Mouse (Mus musculus) heart, postnatal 10 days (tissue): ENCODE measurements around the gene Sox18. TPM values are rescaled to one million over a fixed set of nuclear protein-coding genes. Genes with fewer than 3 reads are reported as not detected.

Source experiments
- DNase-seq, 2 experiments: peaks; one replicate each; pipeline ENCODE4 v3.0.0; 2021
- intact Hi-C: fragments of 180-260 bp; cut with DNase I; formaldehyde crosslinking; loops from one replicate; pipeline ENCODE4 v1.15.1; 2025
- total RNA-seq, 2 experiments: library from RNA; stranded (reverse); gene quantifications; 2 replicates each; pipeline ENCODE4 v1.2.3; 2021

Gene Sox18
- total RNA-seq, result 100 to 1,000 TPM in 1 of 2 experiments, 10 to 100 TPM in 1; 91.5 to 103 TPM

GRCm38 (mm10) chr2:181671326-181671725 is at the start of gene Sox18:
Gene Sox18 (minus strand): TSS chr2:181671640.
- intact Hi-C loops, result loop anchor here (10.0 kb wide), 1 partner anchor 277 kb away; no protein-coding TSS in a partner anchor
- DNase-seq, result peak; percentile 73 to 74

DNA sequence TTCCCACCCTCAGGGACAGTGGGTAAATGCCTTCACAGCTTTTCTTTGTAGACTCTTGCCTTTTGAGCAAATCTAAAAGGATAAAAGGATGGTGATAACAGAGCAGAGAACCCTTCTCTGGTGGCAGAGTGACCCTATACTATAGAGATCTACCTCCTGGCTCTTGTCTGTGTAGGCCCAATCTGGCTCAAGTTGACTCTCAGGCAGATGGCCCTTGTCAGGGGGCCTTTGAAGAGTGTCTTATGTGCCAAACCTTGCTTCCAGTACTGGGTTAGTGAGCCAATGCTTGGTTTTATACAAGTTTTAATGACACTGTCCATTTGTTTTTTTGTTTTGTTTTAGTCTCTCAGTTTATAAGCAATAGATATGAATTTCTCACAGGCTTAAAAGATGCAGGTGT is 49.8 kb upstream of the Sox18 start:
- intact Hi-C loops, result no loop called here

DNA sequence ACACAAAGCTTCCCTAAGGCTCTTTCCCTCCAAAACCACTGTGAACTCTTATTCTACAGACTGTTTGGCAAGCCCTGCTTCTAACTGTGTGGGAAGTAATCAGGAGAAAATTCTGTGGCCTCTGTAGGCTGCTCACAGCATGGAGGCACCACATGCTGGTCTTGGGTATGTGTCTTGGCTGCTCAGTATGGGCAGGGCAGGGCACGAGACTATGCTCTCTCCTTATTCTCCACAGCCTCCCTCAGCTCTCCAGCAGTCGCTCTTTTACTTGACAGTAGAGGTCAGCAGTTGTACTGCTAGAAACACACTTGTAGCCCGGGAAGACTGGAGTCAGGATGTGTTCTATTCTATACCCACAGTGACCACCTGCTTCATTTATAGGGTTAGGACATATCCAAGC is 48.6 kb upstream of the Sox18 start:
- intact Hi-C loops, result no loop called here
- DNase-seq, result no peak

More for the DNA sequence above, 49.8 kb upstream of the Sox18 start:
- DNase-seq, result no peak

GRCm38 (mm10) chr2:181716991-181717390 is 45.6 kb upstream of the Sox18 start:
- no peak for DNase-seq
- intact Hi-C loops, result no loop called here

GRCm38 (mm10) chr2:181715382-181715781 is 43.9 kb upstream of the Sox18 start:
- intact Hi-C loops, result no loop called here
- no peak for DNase-seq

GRCm38 (mm10) chr2:181714903-181715326 is 43.5 kb upstream of the Sox18 start, which contains the start of gene Oprl1:
Gene Oprl1 (plus strand): TSS chr2:181715016.
- DNase-seq, result no peak
- intact Hi-C loops, result no loop called here

DNA sequence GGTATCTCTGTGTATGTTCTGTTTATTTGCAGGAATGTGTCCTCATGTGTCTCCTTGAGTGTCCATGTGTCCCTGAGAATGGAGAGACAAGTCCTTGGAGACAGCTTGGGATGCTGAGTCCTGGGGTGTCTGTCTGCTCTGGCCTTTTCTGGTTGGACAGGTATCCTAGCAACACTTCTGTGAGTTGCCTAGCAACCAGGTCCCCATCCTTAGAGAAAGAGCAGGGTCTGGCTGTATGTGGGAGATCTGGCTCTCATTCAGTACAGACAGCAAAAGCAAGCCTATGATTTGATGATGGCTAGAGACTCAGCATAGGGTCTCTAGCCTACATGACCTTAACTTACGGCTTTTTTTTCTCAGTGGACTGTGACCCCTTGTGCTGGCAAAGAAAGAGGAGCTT is 42.3 kb upstream of the Sox18 start:
- intact Hi-C loops, result no loop called here
- no peak for DNase-seq

GRCm38 (mm10) chr2:181706668-181707067 is 35.2 kb upstream of the Sox18 start:
- peak in 1 of 2 experiments; percentile 23 for DNase-seq
- intact Hi-C loops, result loop anchor here (1.0 to 2.0 kb wide), 2 partner anchors 48 to 84 kb away; no protein-coding TSS in a partner anchor

DNA sequence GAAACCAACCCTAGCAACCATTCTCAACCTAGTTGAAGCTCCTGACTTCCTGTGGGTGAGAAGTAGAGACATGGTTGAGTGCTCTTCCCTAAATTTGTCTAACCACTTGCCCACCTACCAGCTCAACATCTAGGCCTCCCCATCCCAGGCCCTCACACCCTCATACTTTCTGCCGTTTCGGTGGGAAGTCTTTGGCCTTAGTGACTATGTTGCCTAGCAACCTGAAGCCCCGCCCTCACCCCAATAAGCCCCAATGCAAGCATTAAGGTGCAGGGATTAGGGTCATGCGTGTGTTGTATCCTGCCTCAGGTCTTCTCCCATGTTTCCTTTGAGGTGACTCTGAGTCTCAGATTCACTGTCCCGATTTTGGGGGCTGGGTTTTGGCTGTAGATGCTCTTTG is 26.8 kb upstream of the Sox18 start, which contains the start of gene Lkaaear1:
Gene Lkaaear1 (minus strand): TSS at position 202 of the 400 bp plus-strand sequence.
- no peak for DNase-seq
- intact Hi-C loops, result no loop called here

- DNase-seq, result no peak
- intact Hi-C loops, result no loop called here
These were observed 25.5 kb upstream of the Sox18 start for GRCm38 (mm10) chr2:181696801-181697420.

GRCm38 (mm10) chr2:181695776-181696175 is 24.3 kb upstream of the Sox18 start:
- intact Hi-C loops, result no loop called here
- no peak for DNase-seq

- intact Hi-C loops, result no loop called here
These were observed 23.1 kb upstream of the Sox18 start for GRCm38 (mm10) chr2:181694581-181694980.

DNA sequence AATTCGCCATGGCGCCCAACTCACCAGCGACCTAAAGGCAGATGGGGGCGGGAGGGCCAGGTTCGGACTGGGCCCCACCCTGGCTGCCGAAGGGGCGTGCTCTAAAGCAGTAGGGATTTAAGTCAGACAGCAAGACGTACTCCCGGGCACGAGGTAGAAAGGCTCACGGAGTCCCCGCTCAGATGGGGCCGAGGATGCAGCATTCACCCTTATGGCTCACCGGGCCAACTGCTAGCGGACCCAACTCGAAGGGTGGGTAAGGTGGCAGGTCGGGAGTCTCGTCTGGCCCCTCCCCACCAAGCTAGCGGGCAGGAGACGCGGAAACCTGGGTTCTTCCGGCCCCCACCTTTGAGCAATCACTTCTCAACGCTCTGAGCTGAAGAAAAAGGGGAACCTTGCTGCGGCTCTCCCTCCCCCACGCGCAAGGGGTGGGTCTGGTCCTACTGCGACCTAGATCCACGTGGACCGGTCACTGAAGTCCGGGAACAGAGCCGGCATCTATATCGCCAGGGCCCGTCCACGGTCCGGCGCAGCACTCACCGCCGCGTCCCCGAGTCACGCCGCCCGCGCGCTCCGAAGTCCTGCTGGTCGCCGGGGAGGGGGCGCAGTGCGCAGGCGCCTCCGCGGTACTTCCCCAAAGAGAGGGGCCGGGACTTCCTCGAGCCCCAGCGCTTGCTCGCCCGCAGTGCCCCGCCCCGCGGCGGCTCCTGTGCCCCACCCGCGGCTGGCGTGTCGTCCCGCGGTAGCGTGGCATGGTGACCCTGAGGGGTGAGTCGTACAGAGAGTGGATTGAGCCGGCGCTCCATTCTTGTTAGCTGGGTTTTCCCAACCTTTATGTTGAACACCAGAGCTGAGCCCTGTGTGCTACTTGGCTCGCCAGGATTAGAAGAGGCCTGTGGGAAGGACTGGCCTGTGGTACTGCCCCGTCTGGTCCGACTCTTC is 22.2 kb upstream of the Sox18 start, which contains the start of gene Rgs19:
Gene Rgs19 (minus strand): TSS at position 639 of the 942 bp plus-strand sequence.
- intact Hi-C loops, result no loop called here
- DNase-seq, result peak; percentile 84 to 88

More at GRCm38 (mm10) chr2:181694581-181694980, 23.1 kb upstream of the Sox18 start:
- DNase-seq, result no peak

DNA sequence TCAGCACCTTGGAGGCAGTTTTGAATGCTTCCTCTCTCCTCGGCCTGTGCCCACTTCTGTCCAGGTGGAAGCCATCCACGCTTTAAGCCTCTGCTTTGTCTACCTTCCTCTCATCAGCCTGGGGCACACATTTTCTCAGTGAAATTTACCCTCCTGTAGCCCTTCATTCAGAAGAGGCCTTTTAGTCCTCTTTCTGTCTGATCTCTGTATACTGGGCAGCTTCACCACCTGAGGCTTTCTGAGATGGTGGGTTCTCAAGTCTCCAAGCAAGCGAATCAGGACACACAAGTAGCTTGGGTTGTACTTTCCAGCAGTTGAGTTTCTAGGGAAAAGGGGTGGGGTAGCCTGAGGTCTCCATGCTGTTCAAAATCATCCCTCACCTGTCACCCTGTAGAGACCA is 20.9 kb upstream of the Sox18 start:
- no peak for DNase-seq
- intact Hi-C loops, result no loop called here

DNA sequence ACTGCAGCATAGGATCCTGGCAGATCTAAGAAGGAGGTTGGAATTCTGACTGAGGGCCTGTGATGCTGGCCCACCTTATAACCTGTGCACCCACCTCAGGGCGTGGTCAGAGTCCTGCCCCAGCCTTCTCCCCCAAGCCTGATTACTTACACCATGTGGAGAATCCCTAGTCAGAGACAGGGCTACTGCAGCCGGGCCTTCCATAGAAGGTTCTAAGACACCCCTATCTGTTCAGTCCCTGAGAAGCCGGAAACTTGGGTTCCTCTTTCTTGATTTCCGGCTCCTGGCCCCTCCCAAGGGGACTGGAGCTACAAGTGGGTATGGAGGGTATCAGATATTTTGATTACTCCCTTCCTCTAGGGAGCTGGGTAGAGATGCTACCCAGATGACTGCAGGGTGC is 20.1 kb upstream of the Sox18 start:
- intact Hi-C loops, result no loop called here
- DNase-seq, result no peak

- intact Hi-C loops, result no loop called here
- DNase-seq, result no peak
These were observed 19.6 kb upstream of the Sox18 start for GRCm38 (mm10) chr2:181691083-181691482.

DNA sequence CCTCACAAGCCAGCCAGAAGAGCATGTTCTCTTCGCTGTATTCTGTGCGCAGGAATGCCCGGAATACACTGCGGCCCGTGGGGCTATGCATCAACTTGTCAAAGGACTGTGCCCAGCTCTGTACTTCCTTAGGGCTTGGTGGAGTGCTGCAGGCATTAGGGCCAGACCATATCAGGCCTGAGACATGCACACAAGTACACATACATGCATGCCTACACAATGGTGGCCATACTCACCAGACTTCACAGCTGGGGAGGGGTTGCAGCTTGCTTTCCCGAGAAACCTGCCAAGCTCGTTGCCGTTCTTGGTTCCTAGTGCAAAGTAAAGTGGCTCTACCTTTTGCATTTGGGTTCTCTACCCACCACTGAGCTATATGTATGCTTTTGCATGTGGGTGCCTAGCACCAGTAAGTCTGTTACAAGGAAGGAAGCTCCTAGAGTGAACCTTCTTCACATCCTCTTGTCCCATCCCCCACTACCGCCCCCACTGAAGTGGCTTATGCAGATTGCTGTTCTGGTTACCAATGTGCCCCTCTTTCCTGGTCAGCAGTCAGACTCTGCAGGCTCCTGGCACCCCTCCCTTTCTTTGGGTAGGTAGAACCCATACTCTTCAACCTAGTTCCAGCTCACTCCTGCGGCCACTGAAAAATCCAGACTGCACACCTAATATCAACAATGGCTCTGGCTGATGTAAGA is 18.2 kb upstream of the Sox18 start:
- intact Hi-C loops, result no loop called here
- DNase-seq, result no peak

GRCm38 (mm10) chr2:181687586-181687985 is 16.1 kb upstream of the Sox18 start:
- DNase-seq, result no peak
- intact Hi-C loops, result no loop called here

- intact Hi-C loops, result no loop called here
- DNase-seq, result no peak
These were observed 14.2 kb upstream of the Sox18 start for GRCm38 (mm10) chr2:181685686-181686085.

DNA sequence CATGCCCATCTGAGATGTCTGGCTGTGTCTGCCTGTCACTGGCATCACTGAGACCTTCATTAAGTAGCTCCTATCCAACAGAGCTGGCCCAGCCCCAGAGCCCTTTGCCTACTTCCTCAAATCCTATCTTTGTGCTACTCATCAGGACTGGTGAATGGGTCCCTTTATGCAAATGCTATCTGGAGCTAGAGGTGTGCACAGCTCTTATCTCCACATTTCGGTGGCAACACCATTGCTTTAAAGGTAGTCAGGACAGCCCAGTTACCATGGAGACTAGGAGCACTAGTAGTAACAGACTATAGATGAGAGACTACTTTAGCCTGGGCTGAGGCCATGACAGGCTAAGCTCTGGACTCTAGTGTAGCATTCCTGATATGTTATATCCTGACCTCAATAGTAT is 13.3 kb upstream of the Sox18 start:
- no peak for DNase-seq
- intact Hi-C loops, result no loop called here

- no peak for DNase-seq
- intact Hi-C loops, result no loop called here
These were observed 11.9 kb upstream of the Sox18 start for GRCm38 (mm10) chr2:181683381-181683780.
